Mouse (Mus musculus) kidney, postnatal 25 days (tissue): ENCODE results near the gene Gdf10.
A peak's percentile ranks its signal among the peaks of the same experiment; 100 is the strongest.

ENCODE experiments used
- DNase-seq, 2 experiments: peaks; one replicate each; pipeline ENCODE4 v3.0.0; 2021; ENCODE audit warnings: mixed read lengths in 2 of 2

The Gdf10 gene

DNA sequence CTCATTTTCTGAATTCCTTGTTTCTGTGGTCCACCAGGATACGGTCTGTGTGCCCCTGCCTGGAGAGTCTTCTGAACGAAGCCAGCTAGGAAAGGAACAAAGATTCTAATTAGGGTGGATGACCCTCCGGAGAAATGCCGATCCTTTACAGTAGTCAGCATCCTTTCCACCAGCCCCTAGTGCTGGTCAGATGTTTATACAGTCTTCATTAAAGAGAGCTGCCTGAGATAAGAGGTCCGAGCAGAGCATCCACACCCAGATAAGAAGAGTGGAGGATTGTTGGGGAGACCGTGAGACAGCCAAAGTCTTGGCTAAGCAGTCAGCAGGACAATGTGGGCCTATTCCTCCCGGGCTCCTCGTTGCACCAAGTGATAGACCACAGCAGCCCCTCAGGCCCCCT is 17.4 kb downstream of the Gdf10 start, which contains the start of gene Gdf2:
Gene Gdf2 (plus strand): TSS at position 301 of the 400 bp plus-strand sequence.
- no peak for DNase-seq

DNA sequence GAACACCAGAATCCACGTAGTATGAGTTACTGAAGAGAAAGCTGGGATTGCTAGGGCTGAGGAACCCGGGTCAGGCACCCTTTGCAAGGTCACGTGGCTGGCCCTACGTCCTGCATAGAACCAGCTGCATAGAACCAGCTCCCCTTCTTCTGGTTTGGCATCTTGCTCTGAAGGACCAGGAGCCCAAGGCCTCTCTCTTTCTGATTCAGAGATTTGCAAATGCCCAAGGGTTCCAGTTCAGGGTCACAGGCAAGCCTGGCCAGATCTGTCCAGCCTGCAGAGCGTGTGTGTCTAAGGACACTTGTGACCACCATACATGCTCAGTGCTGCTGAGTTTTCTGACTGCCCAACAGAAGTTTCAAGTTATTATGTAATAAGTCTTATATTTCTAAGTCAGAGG is 18.8 kb downstream of the Gdf10 start:
- no peak for DNase-seq

DNA sequence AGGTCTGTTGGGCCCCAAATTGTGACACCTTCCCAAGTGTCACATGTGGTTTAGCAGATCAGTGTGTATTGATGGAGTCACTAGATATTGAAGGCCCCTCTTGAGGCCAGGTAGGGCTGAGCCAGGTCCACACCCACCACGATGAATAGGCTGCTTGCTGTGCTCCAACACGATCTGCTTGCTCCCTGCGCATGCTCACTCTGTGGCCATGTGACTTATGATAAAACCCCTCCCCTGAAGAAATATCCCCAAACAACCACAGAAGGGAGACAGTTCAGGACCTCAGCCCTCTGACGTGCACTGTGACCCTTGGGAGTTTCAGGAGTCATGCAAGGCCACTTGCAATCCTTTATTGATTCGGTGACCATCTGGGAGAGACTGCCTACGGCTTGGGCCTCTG is 22.7 kb downstream of the Gdf10 start:
- no peak for DNase-seq

DNA sequence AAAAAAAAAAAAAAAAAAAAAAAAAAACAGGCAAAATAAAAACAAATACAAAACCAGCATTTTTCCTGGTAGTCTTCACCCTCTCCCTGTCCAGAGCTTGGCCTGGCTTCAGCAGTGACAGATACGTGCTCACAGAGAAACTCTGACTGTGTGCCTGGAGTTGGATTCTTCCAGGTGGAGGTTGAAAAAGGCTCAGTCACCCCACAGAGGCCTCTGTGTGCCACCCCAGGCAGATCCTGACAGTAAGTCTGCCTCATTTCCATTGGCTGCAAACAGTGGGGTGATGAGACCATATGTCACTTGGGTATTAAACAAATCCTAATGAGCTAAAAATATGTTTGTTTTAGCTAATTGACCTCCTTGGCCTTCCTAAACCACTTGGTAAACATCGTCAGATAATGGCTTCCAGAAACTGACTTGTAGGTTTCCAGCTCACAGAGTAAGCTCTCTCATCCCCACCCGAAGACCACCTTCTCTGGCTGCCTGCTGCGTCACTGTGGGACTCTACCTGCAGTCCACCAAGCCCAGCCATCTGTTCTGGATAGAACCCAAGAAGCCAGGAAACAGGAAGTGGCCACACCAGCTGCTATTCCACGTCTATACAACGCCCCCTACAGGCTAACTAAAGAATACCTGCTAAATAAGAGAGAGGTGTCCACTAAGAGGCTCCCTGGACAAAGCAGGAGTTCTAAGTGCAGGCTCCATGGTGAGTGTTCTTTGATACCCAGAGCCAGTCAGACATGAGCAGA is 29.0 kb downstream of the Gdf10 start:
- no peak for DNase-seq

DNA sequence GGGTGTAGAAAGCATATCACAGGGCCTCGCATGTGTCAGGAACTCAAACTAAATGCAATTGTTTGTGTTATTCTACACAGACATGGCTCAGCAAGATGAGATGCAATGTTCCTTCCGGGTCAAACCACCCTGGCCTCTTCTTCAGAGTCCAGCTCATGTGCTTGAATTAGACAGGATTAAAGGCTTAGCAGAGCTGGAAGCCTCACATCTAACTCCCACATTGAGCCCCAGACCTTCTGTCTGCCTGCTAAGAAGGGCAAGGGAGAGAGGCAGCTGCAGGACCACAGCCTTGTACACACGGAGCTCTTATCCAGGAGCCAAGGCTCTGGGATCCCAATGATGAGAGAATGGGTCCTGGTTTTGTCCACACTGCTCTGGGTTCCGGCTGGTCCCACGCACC is 30.4 kb downstream of the Gdf10 start, which contains the start of gene Rbp3:
Gene Rbp3 (plus strand): TSS at position 243 of the 400 bp plus-strand sequence.
- DNase-seq: no peak

DNA sequence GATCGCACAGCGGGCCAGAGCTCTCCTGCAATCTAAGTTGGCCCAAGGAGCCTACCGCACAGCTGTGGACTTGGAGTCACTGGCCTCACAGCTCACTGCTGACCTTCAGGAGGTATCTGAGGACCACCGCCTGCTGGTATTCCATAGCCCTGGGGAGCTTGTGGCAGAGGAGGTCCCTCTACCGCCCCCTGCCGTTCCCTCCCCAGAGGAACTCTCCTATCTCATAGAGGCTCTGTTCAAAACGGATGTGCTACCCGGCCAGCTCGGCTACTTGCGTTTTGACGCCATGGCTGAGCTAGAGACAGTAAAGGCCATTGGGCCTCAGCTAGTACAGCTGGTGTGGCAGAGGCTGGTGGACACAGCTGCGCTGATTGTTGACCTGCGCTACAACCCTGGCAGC is 32.7 kb downstream of the Gdf10 start:
- DNase-seq: no peak

DNA sequence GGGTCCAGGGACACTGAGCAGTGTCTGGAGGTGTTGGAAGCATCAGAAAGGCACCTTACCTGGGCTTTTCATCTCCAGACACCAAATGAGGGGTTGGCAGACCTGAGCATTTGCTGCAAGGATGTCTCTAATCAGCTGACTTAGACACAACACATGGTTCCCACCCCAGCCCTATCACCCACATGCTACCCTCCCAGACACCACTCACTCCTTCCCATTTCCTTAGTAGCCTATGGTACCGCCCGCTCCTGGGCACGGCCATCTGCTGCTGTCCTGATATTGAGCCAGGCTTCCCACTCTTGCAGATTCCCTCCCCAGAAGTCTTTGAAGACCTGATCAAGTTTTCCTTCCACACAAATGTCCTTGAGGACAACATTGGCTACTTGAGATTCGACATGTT is 34.8 kb downstream of the Gdf10 start:
- DNase-seq: no peak

DNA sequence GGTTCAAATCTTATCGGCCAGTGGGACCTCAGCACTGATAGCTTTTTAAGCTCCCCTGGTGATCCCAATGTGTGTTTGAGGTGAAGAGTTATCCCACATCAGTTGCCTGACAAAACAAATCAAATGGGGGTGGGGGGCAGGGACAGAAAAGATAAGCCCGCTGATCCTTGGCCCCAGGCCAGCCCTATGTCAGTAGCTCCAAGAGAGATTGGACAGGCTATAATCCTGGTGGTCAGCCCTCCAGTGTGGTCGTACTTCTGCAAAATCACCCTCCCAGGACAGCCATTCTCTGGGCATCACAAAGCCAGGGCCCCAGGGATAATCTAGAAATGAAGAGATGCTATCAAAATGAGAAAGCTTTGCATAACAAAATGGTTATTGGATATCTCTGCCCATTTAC is 35.5 kb downstream of the Gdf10 start:
- no peak for DNase-seq

DNA sequence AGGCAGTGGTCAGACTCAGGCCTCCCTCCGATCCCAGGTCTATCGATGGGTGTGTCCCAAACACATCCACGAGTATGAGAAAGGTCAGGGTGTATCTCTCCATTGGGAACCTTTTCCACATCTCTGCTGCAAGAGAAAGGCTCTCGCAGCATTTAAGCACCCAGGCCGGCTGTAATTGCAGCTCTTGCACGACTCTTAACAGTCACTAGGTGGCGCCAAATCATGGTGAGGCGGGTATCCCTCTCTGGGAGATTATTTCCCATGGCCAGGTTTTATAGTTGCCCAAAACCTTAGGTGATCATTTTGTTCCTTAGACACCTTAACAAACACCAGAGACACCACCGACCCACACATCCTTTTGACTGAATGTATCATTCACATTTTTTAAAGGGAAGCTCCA is 36.0 kb downstream of the Gdf10 start:
- peak in 1 of 2 experiments; percentile 51 for DNase-seq

DNA sequence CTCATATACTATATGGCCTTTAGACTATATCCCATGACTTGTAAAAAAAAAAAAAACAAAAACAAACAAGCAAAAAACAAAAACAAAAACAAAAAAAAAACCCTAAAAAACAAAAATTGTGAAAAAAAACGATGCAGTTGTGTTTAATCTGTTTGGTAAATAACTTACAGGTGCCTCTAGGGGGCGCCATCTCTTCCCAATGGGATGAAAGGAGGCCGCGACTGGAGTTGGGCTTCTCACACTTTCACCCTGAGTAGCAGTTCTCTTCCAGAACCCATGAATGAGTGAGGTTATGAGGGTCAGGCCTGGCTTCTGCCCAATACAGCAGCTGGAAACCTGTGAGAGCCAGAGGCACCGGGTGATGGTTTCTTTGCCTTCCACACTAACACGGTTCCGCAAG is 42.3 kb downstream of the Gdf10 start:
- peak in 1 of 2 experiments; percentile 21 for DNase-seq

DNA sequence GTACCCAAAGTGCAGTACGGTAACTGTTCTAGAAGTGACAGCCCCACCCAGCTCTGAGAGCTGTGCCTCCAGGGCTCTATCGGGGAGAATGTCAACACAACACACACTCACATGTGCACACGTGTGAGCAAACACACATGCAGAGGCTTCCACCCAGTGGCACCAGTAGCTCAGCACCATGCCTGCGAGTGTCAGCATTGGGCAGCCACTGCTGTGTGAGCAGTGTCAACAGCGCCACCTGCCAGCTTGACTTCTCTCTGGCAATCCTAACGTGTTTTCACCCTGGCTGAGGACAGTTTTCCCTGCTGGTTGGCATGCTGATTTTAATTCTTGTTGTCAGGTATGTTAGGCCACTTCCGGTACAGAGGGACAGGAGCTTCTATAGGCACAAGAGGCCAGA is 49.3 kb downstream of the Gdf10 start:
- DNase-seq: no peak

DNA sequence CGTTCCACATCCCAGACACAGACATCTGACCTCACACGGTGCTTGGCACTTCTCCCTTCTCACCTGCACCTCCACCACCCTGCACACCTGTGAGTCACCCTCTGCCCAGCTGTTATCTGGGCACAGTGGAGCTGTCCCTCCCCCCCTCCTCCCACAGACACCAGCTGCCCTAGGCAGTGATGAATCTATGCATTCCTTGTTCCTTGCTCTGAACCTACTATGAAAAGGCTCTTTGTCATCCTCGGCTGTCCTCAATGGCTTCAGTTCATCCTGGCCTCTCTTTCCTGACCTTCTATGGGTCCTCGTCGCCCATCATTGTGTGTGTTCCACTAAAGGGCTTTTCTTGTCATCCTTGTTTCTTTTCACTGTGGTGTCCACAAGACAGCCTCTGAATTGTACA is 51.4 kb downstream of the Gdf10 start:
- DNase-seq: peak in 1 of 2 experiments; percentile 6

DNA sequence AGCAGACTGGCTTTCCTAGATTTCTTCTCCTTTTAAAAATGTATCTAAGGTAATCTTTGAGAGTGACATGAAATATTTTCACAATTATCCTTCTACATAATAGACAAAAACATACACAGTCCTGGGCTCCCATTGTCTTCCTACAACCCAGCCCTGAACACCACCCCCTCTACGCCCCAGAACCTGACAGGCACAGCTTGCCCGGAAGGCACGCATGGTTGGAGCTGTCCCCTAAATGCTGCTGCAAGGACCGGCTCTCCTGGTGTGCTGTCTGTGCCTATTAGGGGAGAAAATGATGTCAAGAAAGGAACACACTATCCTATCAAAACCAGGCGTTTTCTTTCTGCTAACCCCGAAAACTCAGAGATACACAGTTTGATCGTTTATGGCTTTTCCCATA is 54.4 kb downstream of the Gdf10 start:
- DNase-seq: peak in 1 of 2 experiments; percentile 10

DNA sequence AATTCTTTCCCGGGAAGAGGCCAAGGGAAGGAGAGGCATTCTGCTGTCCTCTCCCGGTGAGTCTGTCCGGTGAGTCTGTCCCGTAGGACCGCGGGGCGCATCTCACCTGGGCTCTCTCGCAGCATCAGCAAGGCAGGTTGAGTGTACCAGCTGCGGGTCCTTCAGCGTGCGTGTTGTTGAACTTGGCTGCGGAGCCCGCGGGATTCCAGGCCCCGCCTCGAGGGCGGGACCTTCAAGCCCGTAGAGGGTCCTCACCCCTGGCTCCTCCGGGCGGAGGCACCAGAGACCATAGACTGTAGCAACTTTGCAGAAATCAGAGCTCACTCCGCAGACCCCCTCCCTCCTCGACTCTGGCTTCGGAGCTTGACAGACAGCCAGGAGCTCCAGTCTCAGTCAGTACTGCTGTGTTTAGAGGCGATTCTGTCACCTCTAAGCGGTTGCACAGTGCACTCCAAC is 55.2 kb downstream of the Gdf10 start, which contains the start of gene Zfp488:
Gene Zfp488 (minus strand): TSS at position 161 of the 456 bp plus-strand sequence.
- peak in 1 of 2 experiments; percentile 21 for DNase-seq
